Mouse (Mus musculus) E14TG2a.4 (cell line): ENCODE results near the gene Gin1.

Experiments used
- CTCF ChIP-seq: conservative IDR thresholded peaks from 2 replicates; pipeline ENCODE4 v1.5.1; 2014; ENCODE audit warnings: low read length
- NANOG ChIP-seq: IDR thresholded peaks from 2 replicates; pipeline ENCODE4 v1.6.1; 2014; ENCODE audit warnings: borderline replicate concordance, low read length, mixed read lengths

DNA sequence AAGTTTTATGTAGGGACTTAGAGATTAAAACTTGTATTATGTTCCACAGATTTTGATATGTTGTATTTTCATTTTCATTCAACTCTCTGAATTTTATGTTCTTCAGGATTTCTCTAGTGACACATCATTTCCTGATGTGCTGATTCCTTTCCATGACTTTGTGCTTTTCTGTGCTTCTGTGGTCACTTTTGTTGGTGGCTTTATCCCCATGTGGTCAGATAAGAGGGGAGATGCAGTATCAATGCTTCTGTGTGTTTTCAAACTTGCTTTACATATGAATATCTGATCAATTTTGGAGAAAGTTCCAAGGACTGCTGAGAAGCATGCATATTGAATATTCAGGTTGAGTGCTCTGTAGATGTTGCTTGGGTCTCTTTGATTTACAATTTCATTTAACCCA, 34.5 kb downstream of the Gin1 start:
- TF ChIP-seq CTCF (no peak), NANOG (no peak)
